Mouse (Mus musculus) heart, postnatal 0 days (tissue): Measurements from ENCODE around the gene Cldn10.

Experiments
- CTCF ChIP-seq: IDR thresholded peaks from 2 replicates; pipeline ENCODE4 v1.5.1; 2016; ENCODE audit warnings: antibody characterized with exemption, control low read depth, low read depth
- EP300 ChIP-seq: IDR thresholded peaks from 2 replicates; pipeline ENCODE4 v1.6.1; 2016; ENCODE audit warnings: antibody characterized with exemption, low read depth

GRCm38 (mm10) chr14:118749068-118749467 lies 38.6 kb upstream of the Cldn10 start:
- no peak for TF ChIP-seq CTCF
- TF ChIP-seq EP300, result no peak
